Mouse (Mus musculus): ENCODE measurements around the gene Trio. TPM values are rescaled to one million over a fixed set of nuclear protein-coding genes. Genes with fewer than 3 reads are reported as not detected.

Gene Trio
- total and polyA plus RNA-seq, 2 experiments from 2014 or later: 19.9 to 197 TPM

GRCm38 (mm10) chr15:27995421-27995820, 30.2 kb downstream of the Trio start:
- TF ChIP-seq CTCF (IDR thresholded peaks at IDR 0.05; ENCODE audit: low read depth): no peak
- Histone ChIP-seq H3K4me1 (ENCODE audit: insufficient read depth, low read length) (peaks cover 42% of the 10 kb centered on the region), H3K9me3 (ENCODE audit: low read length) (no peaks in the 10 kb centered on the region), H3K4me3 (ENCODE audit: low read length) (no peak overlapping the region), H3K36me3 (ENCODE audit: insufficient read depth, low read length) (no peaks in the 10 kb centered on the region), H3K27me3 (ENCODE audit: insufficient read depth, low read length) (no peaks in the 10 kb centered on the region), H3K4me2 (ENCODE audit: low read depth, low read length) (no peak overlapping the region), H3K27ac (no peak overlapping the region), H3K9ac (replicated peaks; ENCODE audit: low read length) (no peak overlapping the region)
- no peak for DNase-seq (ENCODE audit: low spot score)
- no peak for ATAC-seq
- WGBS: 24% methylated on average over 3 of the region's 3 CpGs

GRCm38 (mm10) chr15:27994870-27995269, 30.8 kb downstream of the Trio start:
- no peak for ATAC-seq
- no peak overlapping the region for H3K4me3 ChIP-seq (ENCODE audit: low read length)
- H3K36me3 ChIP-seq (ENCODE audit: insufficient read depth, low read length): no peaks in the 10 kb centered on the region

DNA sequence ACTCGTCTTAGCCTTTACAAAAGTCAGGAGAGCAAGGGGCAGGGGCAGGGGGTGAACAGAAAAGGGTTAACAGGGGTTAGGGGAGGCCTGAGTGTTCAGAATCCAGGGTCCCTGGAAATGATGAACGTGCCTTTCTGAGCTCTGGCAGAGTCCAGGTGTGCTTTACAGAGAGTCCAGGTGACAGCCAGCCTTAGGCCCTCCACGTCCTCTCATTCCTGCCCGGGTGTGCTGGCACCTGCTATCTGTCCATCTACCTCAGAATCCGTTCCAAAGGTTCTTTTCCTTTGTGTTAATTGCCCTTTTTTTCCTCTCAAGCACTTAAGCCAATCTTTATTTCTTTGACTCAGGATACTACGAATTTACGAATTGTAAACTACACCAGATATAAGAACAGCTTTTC, 32.1 kb downstream of the Trio start:
- Histone ChIP-seq H3K27me3 (ENCODE audit: insufficient read depth, low read length) (no peaks in the 10 kb centered on the region), H3K9ac (replicated peaks; ENCODE audit: low read length) (no peak overlapping the region), H3K4me1 (ENCODE audit: insufficient read depth, low read length) (peaks cover 30% of the 10 kb centered on the region), H3K4me3 (ENCODE audit: low read length) (no peak overlapping the region), H3K4me2 (ENCODE audit: low read depth, low read length) (no peak overlapping the region), H3K36me3 (ENCODE audit: insufficient read depth, low read length) (no peaks in the 10 kb centered on the region), H3K9me3 (ENCODE audit: low read length) (no peaks in the 10 kb centered on the region), H3K27ac (no peak overlapping the region)
- no peak for TF ChIP-seq CTCF (IDR thresholded peaks at IDR 0.05; ENCODE audit: low read depth)
- DNase-seq (ENCODE audit: low spot score) (no peak), ATAC-seq (no peak)
- 74% methylated on average over 7 of the region's 7 CpGs for WGBS

More at GRCm38 (mm10) chr15:27994870-27995269, 30.8 kb downstream of the Trio start:
- WGBS: 40% methylated on average over 13 of the region's 13 CpGs
- H3K4me2 ChIP-seq (ENCODE audit: low read depth, low read length): no peak overlapping the region
- TF ChIP-seq CTCF (IDR thresholded peaks at IDR 0.05; ENCODE audit: low read depth): no peak
- no peaks in the 10 kb centered on the region for H3K9me3 ChIP-seq (ENCODE audit: low read length)
- no peaks in the 10 kb centered on the region for H3K27me3 ChIP-seq (ENCODE audit: insufficient read depth, low read length)
- no peak overlapping the region for H3K27ac ChIP-seq
- peaks cover 42% of the 10 kb centered on the region for H3K4me1 ChIP-seq (ENCODE audit: insufficient read depth, low read length)
- DNase-seq (ENCODE audit: low spot score): no peak
- no peak overlapping the region for H3K9ac ChIP-seq (replicated peaks; ENCODE audit: low read length)

DNA sequence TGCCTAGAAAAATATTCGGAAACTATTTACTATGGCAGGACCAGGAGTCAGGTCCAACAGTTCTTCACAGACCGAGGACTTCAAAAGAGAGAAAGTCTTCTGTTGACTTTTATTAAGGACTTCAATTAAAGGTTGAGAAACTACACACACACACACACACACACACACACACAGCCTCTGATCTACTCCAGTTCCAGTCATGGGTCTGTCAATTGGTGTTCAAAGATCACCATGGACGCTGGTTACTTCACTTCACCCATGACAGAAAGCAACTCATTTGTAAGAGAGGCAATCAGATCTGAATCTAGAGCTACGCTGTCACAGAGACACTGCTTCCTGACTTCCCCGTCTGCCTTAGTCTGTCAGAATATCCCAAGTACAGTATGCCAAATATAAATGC, 33.1 kb downstream of the Trio start:
- H3K9me3 ChIP-seq (ENCODE audit: low read length): no peaks in the 10 kb centered on the region
- peaks cover 21% of the 10 kb centered on the region for H3K4me1 ChIP-seq (ENCODE audit: insufficient read depth, low read length)
- H3K4me3 ChIP-seq (ENCODE audit: low read length): no peak overlapping the region
- H3K4me2 ChIP-seq (ENCODE audit: low read depth, low read length): no peak overlapping the region
- H3K36me3 ChIP-seq (ENCODE audit: insufficient read depth, low read length): no peaks in the 10 kb centered on the region
- no peaks in the 10 kb centered on the region for H3K27me3 ChIP-seq (ENCODE audit: insufficient read depth, low read length)
- 72% methylated on average over 5 of the region's 5 CpGs for WGBS
- ATAC-seq: no peak
- H3K27ac ChIP-seq: no peak overlapping the region
- no peak for TF ChIP-seq CTCF (IDR thresholded peaks at IDR 0.05; ENCODE audit: low read depth)
- H3K9ac ChIP-seq (replicated peaks; ENCODE audit: low read length): no peak overlapping the region
- no peak for DNase-seq (ENCODE audit: low spot score)

GRCm38 (mm10) chr15:27991892-27992593, 33.6 kb downstream of the Trio start:
- TF ChIP-seq CTCF (IDR thresholded peaks at IDR 0.05; ENCODE audit: low read depth): no peak
- Histone ChIP-seq H3K27me3 (ENCODE audit: insufficient read depth, low read length) (no peaks in the 10 kb centered on the region), H3K9me3 (ENCODE audit: low read length) (no peaks in the 10 kb centered on the region), H3K4me3 (ENCODE audit: low read length) (no peak overlapping the region), H3K9ac (replicated peaks; ENCODE audit: low read length) (no peak overlapping the region), H3K27ac (no peak overlapping the region), H3K36me3 (ENCODE audit: insufficient read depth, low read length) (no peaks in the 10 kb centered on the region), H3K4me1 (ENCODE audit: insufficient read depth, low read length) (peaks cover 16% of the 10 kb centered on the region), H3K4me2 (ENCODE audit: low read depth, low read length) (no peak overlapping the region)
- DNase-seq (ENCODE audit: low spot score) (no peak), ATAC-seq (no peak)
- 76% methylated on average over 6 of the region's 6 CpGs for WGBS

DNA sequence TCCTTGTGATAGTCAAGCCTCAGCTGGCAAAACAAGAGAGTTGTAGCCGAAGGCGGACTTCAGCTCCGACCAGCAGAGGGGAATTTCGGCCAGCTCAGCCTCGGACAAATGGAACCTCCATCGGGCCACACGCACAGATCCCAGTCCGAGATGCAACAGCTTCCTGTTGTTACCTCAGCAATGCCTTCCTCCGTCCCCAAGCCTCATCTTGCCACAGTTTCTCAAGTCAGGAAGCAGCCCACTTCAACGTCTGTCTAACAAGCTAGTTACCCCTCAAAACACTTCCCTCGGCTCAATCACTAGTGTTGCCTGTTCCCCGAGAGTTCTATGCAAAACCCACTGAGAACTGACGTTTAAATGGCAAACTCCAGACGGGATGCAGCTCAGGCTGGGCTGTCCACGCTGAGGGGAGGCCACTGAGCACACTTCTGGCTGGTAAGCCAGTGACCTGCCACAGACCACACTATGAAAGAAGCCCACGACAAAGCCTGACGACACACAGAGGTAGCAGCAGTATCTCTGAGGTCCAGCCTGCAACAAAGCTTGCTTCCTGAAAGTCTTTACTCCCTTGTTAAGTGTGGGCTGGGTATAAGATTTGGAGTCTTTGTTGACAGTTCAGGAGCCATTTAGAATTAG, 34.5 kb downstream of the Trio start:
- no peak overlapping the region for H3K4me3 ChIP-seq (ENCODE audit: low read length)
- no peak overlapping the region for H3K4me2 ChIP-seq (ENCODE audit: low read depth, low read length)
- DNase-seq (ENCODE audit: low spot score) (no peak), ATAC-seq (no peak)
- H3K9ac ChIP-seq (replicated peaks; ENCODE audit: low read length): no peak overlapping the region
- peaks cover 16% of the 10 kb centered on the region for H3K4me1 ChIP-seq (ENCODE audit: insufficient read depth, low read length)
- no peak overlapping the region for H3K27ac ChIP-seq
- no peak for TF ChIP-seq CTCF (IDR thresholded peaks at IDR 0.05; ENCODE audit: low read depth)
- no peaks in the 10 kb centered on the region for H3K9me3 ChIP-seq (ENCODE audit: low read length)
- WGBS: 79% methylated on average over 17 of the region's 17 CpGs
- no peaks in the 10 kb centered on the region for H3K27me3 ChIP-seq (ENCODE audit: insufficient read depth, low read length)
- no peaks in the 10 kb centered on the region for H3K36me3 ChIP-seq (ENCODE audit: insufficient read depth, low read length)

- H3K36me3 ChIP-seq (ENCODE audit: insufficient read depth, low read length): no peaks in the 10 kb centered on the region
- no peak overlapping the region for H3K9ac ChIP-seq (replicated peaks; ENCODE audit: low read length)
- no peaks in the 10 kb centered on the region for H3K27me3 ChIP-seq (ENCODE audit: insufficient read depth, low read length)
- DNase-seq (ENCODE audit: low spot score) (no peak), ATAC-seq (no peak)
- no peak for TF ChIP-seq CTCF (IDR thresholded peaks at IDR 0.05; ENCODE audit: low read depth)
- no peak overlapping the region for H3K4me3 ChIP-seq (ENCODE audit: low read length)
- H3K9me3 ChIP-seq (ENCODE audit: low read length): no peaks in the 10 kb centered on the region
- no peak overlapping the region for H3K4me2 ChIP-seq (ENCODE audit: low read depth, low read length)
- H3K27ac ChIP-seq: no peak overlapping the region
- peaks cover 2% of the 10 kb centered on the region; the same call in 1 of the 2 replicates for H3K4me1 ChIP-seq (ENCODE audit: insufficient read depth, low read length)
- 55% methylated on average over 7 of the region's 7 CpGs for WGBS
These were observed 37.7 kb downstream of the Trio start for GRCm38 (mm10) chr15:27987979-27988378.

Measured in hindbrain, postnatal 0 days (tissue).